Mouse (Mus musculus) olfactory bulb, adult 2 months (tissue): Measurements from ENCODE around the gene Fmn2.

Source experiments
- CTCF ChIP-seq: fragments of 200-500 bp; IDR thresholded peaks from 2 replicates; pipeline ENCODE4 v1.5.1; 2012; ENCODE audit warnings: low read depth, mild to moderate bottlenecking, low read length, moderate library complexity; ENCODE audit not compliant: insufficient read depth
- POLR2A ChIP-seq: fragments of 200-500 bp; IDR thresholded peaks from 2 replicates; pipeline ENCODE4 v1.6.1; 2012; ENCODE audit warnings: mild to moderate bottlenecking, low read depth, low read length, moderate library complexity; ENCODE audit not compliant: insufficient read depth

DNA sequence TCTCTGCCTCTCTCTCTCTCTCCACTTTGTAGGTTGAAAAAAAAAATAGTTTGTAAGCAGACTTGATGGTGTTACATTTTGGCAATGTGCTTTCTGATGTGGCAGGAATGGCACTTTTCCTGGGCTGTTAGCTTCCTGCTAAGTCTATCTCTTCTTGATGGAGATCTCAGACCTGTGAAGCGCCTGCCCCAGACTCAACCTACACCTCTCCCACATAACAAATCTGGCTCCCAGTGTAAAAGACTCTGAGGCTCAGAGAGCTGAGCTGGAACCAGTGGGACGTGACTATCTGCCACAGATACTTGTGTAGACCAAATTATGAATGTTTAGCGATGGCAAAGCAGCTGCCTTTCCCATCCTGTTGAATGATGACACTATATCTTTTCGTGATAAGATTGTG, 310.2 kb downstream of the Fmn2 start:
- TF ChIP-seq CTCF (no peak), POLR2A (no peak)
